Mouse (Mus musculus) CH12.LX (cell line): ENCODE data around the gene Olfr531. TPM values are rescaled to one million over a fixed set of nuclear protein-coding genes. Genes with fewer than 3 reads are reported as not detected.

Experiments
- DNase-seq: peaks from one replicate; pipeline ENCODE4 v3.0.0-alpha.2; 2013; ENCODE audit errors: extremely low read depth
- H3K27ac ChIP-seq: 2 replicates; pipeline ENCODE4 v1.5.1; 2012; ENCODE audit warnings: low read depth, mild to moderate bottlenecking, control low read depth, moderate library complexity; ENCODE audit not compliant: insufficient read depth
- H3K27me3 ChIP-seq: replicated peaks from 2 replicates; pipeline ENCODE3; 2012; ENCODE audit warnings: inconsistent platforms
- H3K36me3 ChIP-seq, 2 experiments: replicated peaks in 1 of 2; 2 replicates each; pipeline versions ENCODE3 to v1.6.1; 2012; ENCODE audit warnings: inconsistent platforms in 1 of 2, low read length in 1 of 2, mild to moderate bottlenecking in 1 of 2, mixed read lengths in 1 of 2, moderate library complexity in 1 of 2; ENCODE audit not compliant: control insufficient read depth in 1 of 2, insufficient read depth in 1 of 2
- H3K4me1 ChIP-seq, 2 experiments: 2 replicates each; pipeline ENCODE4 v1.6.1; 2012; ENCODE audit warnings: inconsistent platforms in 1 of 2, moderate library complexity in 1 of 2; ENCODE audit not compliant: insufficient read depth in 2 of 2, control insufficient read depth in 1 of 2
- H3K4me2 ChIP-seq: 2 replicates; pipeline ENCODE4 v1.6.1; 2012; ENCODE audit warnings: low read depth, mild to moderate bottlenecking, control low read depth; ENCODE audit not compliant: poor library complexity, insufficient read depth, severe bottlenecking
- H3K4me3 ChIP-seq, 3 experiments: fragments of 150-350 bp in 1 of 3; sonication (generic) in 1 of 3; replicated peaks in 1 of 3; 2 replicates each; pipeline versions ENCODE3 to v1.5.1; 2011 to 2012; ENCODE audit warnings: low read depth in 2 of 3, low read length in 2 of 3, mild to moderate bottlenecking in 2 of 3, moderate library complexity in 2 of 3, control low read depth in 1 of 3, improper control_type of control experiment in 1 of 3, inconsistent platforms in 1 of 3, mixed read lengths in 1 of 3; ENCODE audit not compliant: poor library complexity in 1 of 3
- H3K79me2 ChIP-seq: replicated peaks from 2 replicates; pipeline ENCODE4 v1.6.1; 2012; ENCODE audit warnings: mild to moderate bottlenecking, moderate library complexity; ENCODE audit not compliant: control insufficient read depth, poor library complexity, insufficient read depth, severe bottlenecking; ENCODE audit errors: extremely low read depth
- H3K9ac ChIP-seq: 2 replicates; pipeline ENCODE4 v1.6.1; 2012; ENCODE audit warnings: low read depth, mild to moderate bottlenecking, control low read depth, moderate library complexity; ENCODE audit not compliant: insufficient read depth
- H3K9me3 ChIP-seq: replicated peaks from 2 replicates; pipeline ENCODE3; 2012; ENCODE audit warnings: low read length, inconsistent platforms, mixed read lengths
- CHD1 ChIP-seq: IDR thresholded peaks from 2 replicates; pipeline ENCODE4 v1.6.1; 2012; ENCODE audit warnings: low read depth, low read length, improper control_type of control experiment, inconsistent platforms
- CTCF ChIP-seq, 2 experiments: IDR thresholded peaks in 1 of 2; conservative IDR thresholded peaks in 1 of 2; 2 replicates each; pipeline ENCODE4 v1.5.1; 2011 to 2012; ENCODE audit warnings: low read depth in 2 of 2, low read length in 2 of 2, improper control_type of control experiment in 1 of 2, inconsistent platforms in 1 of 2, mild to moderate bottlenecking in 1 of 2, moderate library complexity in 1 of 2
- E2F4 ChIP-seq: IDR thresholded peaks from 2 replicates; pipeline ENCODE4 v1.6.1; 2011; ENCODE audit warnings: low read depth, low read length, improper control_type of control experiment; ENCODE audit not compliant: insufficient replicate concordance
- ELF1 ChIP-seq: IDR thresholded peaks from 2 replicates; pipeline ENCODE4 v1.6.1; 2014; ENCODE audit warnings: low read depth, mild to moderate bottlenecking, inconsistent platforms, low read length, improper control_type of control experiment
- ETS1 ChIP-seq: conservative IDR thresholded peaks from 2 replicates; pipeline ENCODE4 v1.6.1; 2012; ENCODE audit warnings: low read depth, mild to moderate bottlenecking, inconsistent platforms, low read length, improper control_type of control experiment, moderate library complexity
- HCFC1 ChIP-seq: IDR thresholded peaks from 2 replicates; pipeline ENCODE4 v1.6.1; 2012; ENCODE audit warnings: low read depth, mild to moderate bottlenecking, inconsistent platforms, low read length, improper control_type of control experiment
- IRF4 ChIP-seq: IDR thresholded peaks from 2 replicates; pipeline ENCODE4 v1.6.1; 2014; ENCODE audit warnings: low read depth, mild to moderate bottlenecking, inconsistent platforms, low read length, improper control_type of control experiment
- MAX ChIP-seq: IDR thresholded peaks from 2 replicates; pipeline ENCODE4 v1.6.1; 2011; ENCODE audit warnings: low read length, improper control_type of control experiment
- MXI1 ChIP-seq: IDR thresholded peaks from 2 replicates; pipeline ENCODE4 v1.6.1; 2011; ENCODE audit warnings: mild to moderate bottlenecking, low read depth, low read length, improper control_type of control experiment
- MYC ChIP-seq: IDR thresholded peaks from 2 replicates; pipeline ENCODE4 v1.6.1; 2011; ENCODE audit warnings: low read depth, mild to moderate bottlenecking, improper control_type of control experiment, low read length
- NRF1 ChIP-seq: IDR thresholded peaks from 2 replicates; pipeline ENCODE4 v1.6.1; 2014; ENCODE audit warnings: low read depth, mild to moderate bottlenecking, inconsistent platforms, low read length, improper control_type of control experiment, moderate library complexity
- POLR2A ChIP-seq: IDR thresholded peaks from 2 replicates; pipeline ENCODE4 v1.6.1; 2011; ENCODE audit warnings: low read depth, mild to moderate bottlenecking, improper control_type of control experiment, low read length
- POLR2AphosphoS2 ChIP-seq: IDR thresholded peaks from 2 replicates; pipeline ENCODE4 v1.6.1; 2011; ENCODE audit warnings: low read depth, low read length, improper control_type of control experiment
- RAD21 ChIP-seq: IDR thresholded peaks from 2 replicates; pipeline ENCODE4 v1.6.1; 2011; ENCODE audit warnings: low read depth, mild to moderate bottlenecking, low read length, improper control_type of control experiment, moderate library complexity
- TCF12 ChIP-seq: IDR thresholded peaks from 2 replicates; pipeline ENCODE4 v1.6.1; 2014; ENCODE audit warnings: low read depth, mild to moderate bottlenecking, inconsistent platforms, low read length, improper control_type of control experiment
- ZC3H11A ChIP-seq: IDR thresholded peaks from 2 replicates; pipeline ENCODE4 v1.6.1; 2012; ENCODE audit warnings: low read depth, mild to moderate bottlenecking, inconsistent platforms, low read length, improper control_type of control experiment
- ZMIZ1 ChIP-seq: IDR thresholded peaks from 2 replicates; pipeline ENCODE4 v1.6.1; 2012; ENCODE audit warnings: low read depth, mild to moderate bottlenecking, inconsistent platforms, low read length, improper control_type of control experiment
- dilution Hi-C: fragments of 300-500 bp; cut with MboI; formaldehyde crosslinking; loops from 2 replicates; pipeline ENCODE4 v1.14.3; 2020; ENCODE audit warnings: low sequenced_read_pairs; ENCODE audit not compliant: extremely low pct_unique_long_range_greater_than_20kb, extremely low pct_ligation_motif_present
- in situ Hi-C: fragments of 300-500 bp; cut with MboI; formaldehyde crosslinking; loops from 3 replicates; pipeline ENCODE4 v1.14.3; 2019; ENCODE audit warnings: low sequenced_read_pairs, low pct_ligation_motif_present, low pct_unique_long_range_greater_than_20kb, mixed read lengths
- polyA plus RNA-seq: library from polyadenylated mRNA; unstranded; fragments of >175 nt; gene quantifications from 2 replicates; pipeline ENCODE4 v1.2.1, GENCODE M21; 2012; ENCODE audit warnings: low read depth; ENCODE audit not compliant: insufficient read length
- total RNA-seq, 2 experiments: library from RNA; depleted of rRNA; stranded (reverse); fragments of 300-350 nt in 1 of 2; fragments of >200 nt in 1 of 2; gene quantifications; 2 replicates each; pipeline ENCODE4 v1.2.3; 2012 to 2014

Gene Olfr531
- not detected in 2 replicates for total RNA-seq (2012; rRNA removed)
- total RNA-seq (2014; rRNA removed) = not detected in 2 replicates
- polyA plus RNA-seq = not detected in 2 replicates

- Histone ChIP-seq H3K4me1 (no peaks in the 10 kb centered on the region), H3K27me3 (peaks cover 65% of the 10 kb centered on the region), H3K27ac (no peak within 1 kb of the TSS), H3K4me3 (no peak within 1 kb of the TSS), H3K36me3 (no peaks in the 10 kb centered on the region), H3K79me2 (no peaks in the 10 kb centered on the region), H3K9me3 (no peaks in the 10 kb centered on the region), H3K4me2 (no peak within 1 kb of the TSS), H3K9ac (no peak within 1 kb of the TSS)
- dilution Hi-C loops (no loop called here), in situ Hi-C loops (no loop called here)
- no peak for DNase-seq
- no peak for TF ChIP-seq RAD21
- no peak for TF ChIP-seq IRF4
- no peak for TF ChIP-seq POLR2A
- no peak for TF ChIP-seq ZMIZ1
- no peak for TF ChIP-seq CHD1
- no peak for TF ChIP-seq MYC
- no peak for TF ChIP-seq ELF1
- no peak for TF ChIP-seq ZC3H11A
- TF ChIP-seq MAX = no peak
- no peak for TF ChIP-seq E2F4
- TF ChIP-seq HCFC1 = no peak
- TF ChIP-seq CTCF (conservative IDR thresholded peaks at IDR 0.05 in 1 of 2, IDR thresholded peaks at IDR 0.05 in 1 of 2; ENCODE audit: low read depth in 2 of 2, low read length in 2 of 2) = no peak
- TF ChIP-seq POLR2AphosphoS2 = no peak
- TF ChIP-seq MXI1 = no peak
Measured at GRCm38 (mm10) chr7:140402818-140403217, at the start of gene Olfr531. Gene Olfr531, minus strand, starts transcription at chr7:140402918.

GRCm38 (mm10) chr7:140443141-140443540 lies 40.4 kb upstream of the Olfr531 start:
- H3K27ac ChIP-seq = no peak overlapping the region
- no peaks in the 10 kb centered on the region for H3K9me3 ChIP-seq
- dilution Hi-C loops (no loop called here), in situ Hi-C loops (no loop called here)
- no peaks in the 10 kb centered on the region for H3K36me3 ChIP-seq
- H3K9ac ChIP-seq = no peak overlapping the region
- H3K4me1 ChIP-seq = peaks cover 0 to 5% of the 10 kb centered on the region in 2 experiments; a peak in 2 of 4 replicates
- peaks cover 36% of the 10 kb centered on the region for H3K27me3 ChIP-seq
- H3K4me2 ChIP-seq = no peak overlapping the region
- H3K4me3 ChIP-seq = no peak overlapping the region
- no peak for DNase-seq
- TF ChIP-seq TCF12 (no peak), MYC (no peak), ETS1 (no peak), CTCF (conservative IDR thresholded peaks at IDR 0.05 in 1 of 2, IDR thresholded peaks at IDR 0.05 in 1 of 2; ENCODE audit: low read depth in 2 of 2, low read length in 2 of 2) (peak in 1 of 2 experiments; percentile 27; a peak in 1 of 4 replicates), RAD21 (peak; percentile 17), NRF1 (no peak)
- TF ChIP-seq, all 38 proteins: peak for 2
- no peaks in the 10 kb centered on the region for H3K79me2 ChIP-seq
